In genomic region chr3:105054952-105055351, GRCm38 (mm10) we compare ENCODE assay signal across 9 mouse cellular contexts. TPM values are rescaled to one million over a fixed set of nuclear protein-coding genes. Genes with fewer than 3 reads are reported as not detected.
DNase-seq lines count a peak whose midpoint lies in the region; ATAC-seq and TF ChIP-seq lines count a peak whose summit lies in the region.
"Had no signal": no experiment of that assay in that cellular context is flagged by ENCODE, and none has a peak within 500 bp of the region (broad histone marks: within the 10 kb centered on the region; RNA-seq: fewer than 3 reads in every experiment).

No protein-coding gene starts in this region.

- peak; percentile 23 for DNase-seq in right cerebral cortex, adult 18-20 months
- no peak for DNase-seq in right cerebral cortex, postnatal 25 days
- DNase-seq in kidney, adult 11 months, result peak; percentile 85
- DNase-seq in lung, postnatal 14 days, result peak; percentile 73
- no peak for DNase-seq in B cell, adult 2 months
- no peak for DNase-seq in frontal cortex, postnatal 25 days (ENCODE audit: low spot score in 2 of 2)

- ATAC-seq in CD4-positive, CD25-positive, alpha-beta regulatory T cell, adult 4 months, result no peak

- peak; percentile 44; the same call in 1 of the 2 replicates for TF ChIP-seq POLR2A in embryonic fibroblast, embryonic 13.5 days (IDR thresholded peaks at IDR 0.05; ENCODE audit: low read depth, low read length)

- H3K4me1 ChIP-seq in embryonic fibroblast, embryonic 13.5 days (ENCODE audit: control insufficient read depth, insufficient read depth, low read length), result peaks cover 18% of the 10 kb centered on the region

- H3K4me3 ChIP-seq in embryonic fibroblast, embryonic 13.5 days (ENCODE audit: insufficient read depth, low read length), result no peak overlapping the region
- H3K4me3 ChIP-seq: limb, embryonic 12.5 days had no signal

- H3K27ac ChIP-seq in embryonic fibroblast, embryonic 13.5 days (ENCODE audit: insufficient read depth, low read length), result peak overlapping the region; percentile 93
- H3K27ac ChIP-seq: limb, embryonic 12.5 days had no signal

- TF ChIP-seq CTCF in embryonic fibroblast, embryonic 13.5 days (IDR thresholded peaks at IDR 0.05; ENCODE audit: borderline replicate concordance, insufficient read depth, low read length), result no peak

RNA-seq across cellular contexts. Expression of gene Cttnbp2nl, which starts 2.0 kb away (rescaled TPM):
- polyA plus RNA-seq in embryonic fibroblast, embryonic 13.5 days (2011; ENCODE audit: insufficient read length, low read depth, missing spikeins), result 54.8 and 74.0 TPM in 2 replicates
- polyA plus RNA-seq in CD4-positive, CD25-positive, alpha-beta regulatory T cell, adult 4 months (2017; shearing (Covaris generic)), result under 1 TPM in 1 of 2 experiments, not detected in 1; 0.15 TPM

RNA-seq across cellular contexts. Expression of gene 4930564D02Rik, which starts 11.7 kb away (rescaled TPM):
- polyA plus RNA-seq in embryonic fibroblast, embryonic 13.5 days (2011; ENCODE audit: insufficient read length, low read depth, missing spikeins), result not detected in 2 replicates
- polyA plus RNA-seq in CD4-positive, CD25-positive, alpha-beta regulatory T cell, adult 4 months (2017; shearing (Covaris generic)), result not detected
- polyA plus RNA-seq: limb, embryonic 12.5 days had no signal

Comparison
In these comparisons a context has a peak if more than half of its experiments do, and no peak if none do; other contexts are left out.
1. DNase-seq: peak in right cerebral cortex, adult 18-20 months (single experiment), kidney, adult 11 months (single experiment) and lung, postnatal 14 days (single experiment); none in right cerebral cortex, postnatal 25 days (single experiment), B cell, adult 2 months (0 of 2) and frontal cortex, postnatal 25 days (0 of 2).
2. RNA of gene Cttnbp2nl, which starts 2.0 kb away (polyA plus RNA-seq): 54.8 to 74.0 TPM in embryonic fibroblast, embryonic 13.5 days; 0.15 TPM in CD4-positive, CD25-positive, alpha-beta regulatory T cell, adult 4 months; every median in the first group is over 10 times any median in the second.